Mouse (Mus musculus): ENCODE data around the gene Chrm1.

- TF ChIP-seq HCFC1 (IDR thresholded peaks at IDR 0.05; ENCODE audit: low read depth, low read length) (no peak), MAFK (IDR thresholded peaks at IDR 0.05; ENCODE audit: borderline replicate concordance, low read depth, low read length) (no peak), ZC3H11A (IDR thresholded peaks at IDR 0.05; ENCODE audit: low read depth, low read length) (no peak), CTCF (IDR thresholded peaks at IDR 0.05 in 2 of 3, conservative IDR thresholded peaks at IDR 0.05 in 1 of 3; ENCODE audit: control insufficient read depth in 1 of 3, insufficient read depth in 1 of 3, low read depth in 2 of 3, low read length in 3 of 3, poor library complexity in 1 of 3, severe bottlenecking in 1 of 3) (no peak), NRF1 (IDR thresholded peaks at IDR 0.05; ENCODE audit: insufficient read depth, low read depth, low read length, poor library complexity, severe bottlenecking) (no peak), POLR2A (IDR thresholded peaks at IDR 0.05; ENCODE audit: control insufficient read depth in 1 of 2, insufficient read depth in 1 of 2, low read depth in 1 of 2, low read length in 2 of 2, poor library complexity in 1 of 2) (no peak), E2F4 (IDR thresholded peaks at IDR 0.05; ENCODE audit: borderline replicate concordance, low read depth, low read length) (no peak), TCF12 (IDR thresholded peaks at IDR 0.05; ENCODE audit: low read depth, low read length) (no peak), SMC3 (IDR thresholded peaks at IDR 0.05; ENCODE audit: low read depth, low read length) (no peak), CHD2 (IDR thresholded peaks at IDR 0.05; ENCODE audit: low read length) (no peak)
Measured at GRCm38 (mm10) chr19:8721378-8721777, 57.8 kb downstream of the Chrm1 start.

Measured in MEL (cell line).